Mouse (Mus musculus): ENCODE measurements around the gene Bbs9. TPM values are rescaled to one million over a fixed set of nuclear protein-coding genes. Genes with fewer than 3 reads are reported as not detected.

Bbs9 gene
- polyA plus RNA-seq, 1 experiment: 15.3 TPM

DNA sequence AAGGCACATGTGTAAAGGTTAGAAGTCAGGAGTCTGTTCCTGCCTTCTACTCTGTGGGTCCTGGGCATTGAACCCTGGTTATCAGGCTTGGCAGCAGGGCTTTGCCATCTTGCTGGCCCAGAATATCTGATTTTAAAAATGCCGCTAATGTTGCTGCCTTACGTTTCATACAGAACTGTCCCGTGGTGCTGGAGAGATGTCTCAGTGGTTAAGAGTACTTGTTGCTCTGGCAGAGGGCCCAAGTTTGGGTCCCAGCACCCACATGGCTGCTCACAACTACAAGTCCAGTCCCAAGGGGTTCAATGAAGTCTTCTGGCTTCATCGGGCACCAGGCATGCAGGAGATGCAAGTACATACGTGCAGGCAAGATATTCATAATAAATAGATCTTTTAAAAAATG, 9.3 kb upstream of the Bbs9 start:
- TF ChIP-seq POLR2A (IDR thresholded peaks at IDR 0.05; ENCODE audit: borderline replicate concordance, extremely low read depth, low read depth, low read length) (no peak), CTCF (IDR thresholded peaks at IDR 0.05; ENCODE audit: insufficient read depth, low read length) (no peak)
- H3K4me3 ChIP-seq (replicated peaks; ENCODE audit: extremely low read depth, low read depth, low read length): no peak overlapping the region
- no peaks in the 10 kb centered on the region for H3K4me1 ChIP-seq (ENCODE audit: control insufficient read depth, insufficient read depth, low read length)
- no peak for DNase-seq
- 89% methylated on average over 5 of the region's 5 CpGs for WGBS

- DNase-seq: no peak
- no peak for TF ChIP-seq CTCF (IDR thresholded peaks at IDR 0.05; ENCODE audit: insufficient read depth, low read length)
- no peak for TF ChIP-seq POLR2A (IDR thresholded peaks at IDR 0.05; ENCODE audit: borderline replicate concordance, extremely low read depth, low read depth, low read length)
- Histone ChIP-seq H3K4me1 (ENCODE audit: control insufficient read depth, insufficient read depth, low read length) (no peaks in the 10 kb centered on the region), H3K4me3 (replicated peaks; ENCODE audit: extremely low read depth, low read depth, low read length) (peak overlapping the region; percentile 98)
- 1% methylated on average over 73 of the region's 73 CpGs for WGBS
These were observed 7.9 kb upstream of the Bbs9 start for GRCm38 (mm10) chr9:22467371-22468169.

GRCm38 (mm10) chr9:22468170-22468898, 7.2 kb upstream of the Bbs9 start:
- 3% methylated on average over 43 of the region's 43 CpGs for WGBS
- TF ChIP-seq POLR2A (IDR thresholded peaks at IDR 0.05; ENCODE audit: borderline replicate concordance, extremely low read depth, low read depth, low read length) (peak; percentile 83), CTCF (IDR thresholded peaks at IDR 0.05; ENCODE audit: insufficient read depth, low read length) (no peak)
- DNase-seq: peak; percentile 55
- H3K4me1 ChIP-seq (ENCODE audit: control insufficient read depth, insufficient read depth, low read length): no peaks in the 10 kb centered on the region
- peak overlapping the region; percentile 98 for H3K4me3 ChIP-seq (replicated peaks; ENCODE audit: extremely low read depth, low read depth, low read length)

DNA sequence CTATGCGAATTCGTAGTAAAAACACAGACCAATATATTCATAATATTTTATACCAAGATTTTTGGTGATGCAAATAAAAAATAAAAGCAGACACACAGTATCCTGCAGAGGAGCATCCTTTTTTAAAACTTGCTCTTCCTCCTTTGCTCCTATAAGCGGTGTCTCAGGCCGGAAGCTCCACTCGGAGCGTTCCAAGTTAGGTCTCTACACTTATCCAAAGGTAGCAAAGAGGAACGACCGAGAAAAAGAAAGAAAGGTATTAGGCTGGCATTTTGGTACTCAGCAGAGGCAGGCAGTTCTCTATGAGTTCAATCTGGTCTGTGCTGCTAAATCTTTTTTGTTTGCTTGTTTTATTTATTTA, 6.6 kb upstream of the Bbs9 start:
- no peak for DNase-seq
- 74% methylated on average over 8 of the region's 8 CpGs for WGBS
- TF ChIP-seq CTCF (IDR thresholded peaks at IDR 0.05; ENCODE audit: insufficient read depth, low read length) (no peak), POLR2A (IDR thresholded peaks at IDR 0.05; ENCODE audit: borderline replicate concordance, extremely low read depth, low read depth, low read length) (no peak)
- H3K4me3 ChIP-seq (replicated peaks; ENCODE audit: extremely low read depth, low read depth, low read length): no peak overlapping the region
- H3K4me1 ChIP-seq (ENCODE audit: control insufficient read depth, insufficient read depth, low read length): no peaks in the 10 kb centered on the region

- no peak within 1 kb of the TSS for H3K4me3 ChIP-seq (replicated peaks; ENCODE audit: extremely low read depth, low read depth, low read length)
- DNase-seq: no peak
- 85% methylated on average over 3 of the region's 3 CpGs for WGBS
- H3K4me1 ChIP-seq (ENCODE audit: control insufficient read depth, insufficient read depth, low read length): no peaks in the 10 kb centered on the region
- TF ChIP-seq CTCF (IDR thresholded peaks at IDR 0.05; ENCODE audit: insufficient read depth, low read length): no peak
- TF ChIP-seq POLR2A (IDR thresholded peaks at IDR 0.05; ENCODE audit: borderline replicate concordance, extremely low read depth, low read depth, low read length): no peak
These were observed 5.9 kb upstream of the Bbs9 start, which contains the start of gene Rp9 for GRCm38 (mm10) chr9:22469643-22470042. Gene Rp9 (minus strand): TSS chr9:22469743.

- 3% methylated on average over 10 of the region's 10 CpGs for WGBS
- no peaks in the 10 kb centered on the region for H3K4me1 ChIP-seq (ENCODE audit: control insufficient read depth, insufficient read depth, low read length)
- TF ChIP-seq POLR2A (IDR thresholded peaks at IDR 0.05; ENCODE audit: borderline replicate concordance, extremely low read depth, low read depth, low read length) (no peak), CTCF (IDR thresholded peaks at IDR 0.05; ENCODE audit: insufficient read depth, low read length) (no peak)
- no peak for DNase-seq
- peak overlapping the region; percentile 91 for H3K4me3 ChIP-seq (replicated peaks; ENCODE audit: extremely low read depth, low read depth, low read length)
These were observed 750 bp downstream of the Bbs9 start for GRCm38 (mm10) chr9:22476265-22476664.

- H3K4me3 ChIP-seq (replicated peaks; ENCODE audit: extremely low read depth, low read depth, low read length): no peak overlapping the region
- no peaks in the 10 kb centered on the region for H3K4me1 ChIP-seq (ENCODE audit: control insufficient read depth, insufficient read depth, low read length)
- WGBS: 96% methylated on average over 8 of the region's 8 CpGs
- TF ChIP-seq POLR2A (IDR thresholded peaks at IDR 0.05; ENCODE audit: borderline replicate concordance, extremely low read depth, low read depth, low read length): no peak
- no peak for TF ChIP-seq CTCF (IDR thresholded peaks at IDR 0.05; ENCODE audit: insufficient read depth, low read length)
- DNase-seq: no peak
These were observed 3.4 kb downstream of the Bbs9 start for GRCm38 (mm10) chr9:22478946-22479345.

DNA sequence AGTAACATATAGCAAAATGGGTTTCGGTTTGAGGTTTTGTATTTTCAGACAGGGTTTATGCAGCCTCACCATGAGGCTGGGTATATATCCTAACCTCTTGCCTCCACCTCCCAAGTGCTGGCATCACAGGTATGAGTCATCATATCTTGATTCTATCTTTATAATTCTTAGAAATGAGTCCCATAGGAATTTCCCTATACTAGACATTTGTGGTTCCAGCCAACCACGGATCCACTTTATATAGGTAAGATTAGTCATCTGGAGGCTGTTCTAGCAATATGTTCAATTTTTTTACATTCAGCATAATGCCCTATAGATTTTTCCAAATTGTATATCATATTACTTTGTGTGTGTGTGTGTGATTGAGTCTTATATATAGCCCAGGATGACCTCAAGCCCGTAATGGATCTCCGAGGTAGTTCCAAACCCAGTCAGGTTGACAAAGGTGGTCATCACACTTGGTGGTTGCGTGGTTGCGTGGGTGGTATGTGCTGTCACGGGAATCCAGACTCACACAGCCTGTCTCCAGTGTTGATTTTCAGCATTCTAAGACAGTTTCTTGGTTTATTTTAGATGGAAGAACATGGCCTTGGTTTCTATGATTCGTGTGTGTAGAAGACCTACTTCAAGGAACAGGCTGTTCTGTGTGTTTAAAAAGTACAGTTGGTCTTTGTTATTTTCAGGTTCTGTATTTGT, 8.5 kb downstream of the Bbs9 start:
- TF ChIP-seq POLR2A (IDR thresholded peaks at IDR 0.05; ENCODE audit: borderline replicate concordance, extremely low read depth, low read depth, low read length) (no peak), CTCF (IDR thresholded peaks at IDR 0.05; ENCODE audit: insufficient read depth, low read length) (no peak)
- WGBS: 78% methylated on average over 8 of the region's 8 CpGs
- H3K4me1 ChIP-seq (ENCODE audit: control insufficient read depth, insufficient read depth, low read length): no peaks in the 10 kb centered on the region
- DNase-seq: no peak
- peak overlapping the region; percentile 9 for H3K4me3 ChIP-seq (replicated peaks; ENCODE audit: extremely low read depth, low read depth, low read length)

GRCm38 (mm10) chr9:22484562-22485308, 9.2 kb downstream of the Bbs9 start:
- no peak overlapping the region for H3K4me3 ChIP-seq (replicated peaks; ENCODE audit: extremely low read depth, low read depth, low read length)
- no peak for DNase-seq
- H3K4me1 ChIP-seq (ENCODE audit: control insufficient read depth, insufficient read depth, low read length): no peaks in the 10 kb centered on the region
- 68% methylated on average over 12 of the region's 12 CpGs for WGBS
- TF ChIP-seq POLR2A (IDR thresholded peaks at IDR 0.05; ENCODE audit: borderline replicate concordance, extremely low read depth, low read depth, low read length): no peak
- TF ChIP-seq CTCF (IDR thresholded peaks at IDR 0.05; ENCODE audit: insufficient read depth, low read length): no peak
